Mouse (Mus musculus) telencephalon, adult 2 months (tissue): ENCODE results near the gene Uxs1.

Source experiments
- DNase-seq: peaks from one replicate; pipeline ENCODE4 v3.0.0-alpha.2; 2011; ENCODE audit warnings: low read depth, low spot score

Uxs1 gene

DNA sequence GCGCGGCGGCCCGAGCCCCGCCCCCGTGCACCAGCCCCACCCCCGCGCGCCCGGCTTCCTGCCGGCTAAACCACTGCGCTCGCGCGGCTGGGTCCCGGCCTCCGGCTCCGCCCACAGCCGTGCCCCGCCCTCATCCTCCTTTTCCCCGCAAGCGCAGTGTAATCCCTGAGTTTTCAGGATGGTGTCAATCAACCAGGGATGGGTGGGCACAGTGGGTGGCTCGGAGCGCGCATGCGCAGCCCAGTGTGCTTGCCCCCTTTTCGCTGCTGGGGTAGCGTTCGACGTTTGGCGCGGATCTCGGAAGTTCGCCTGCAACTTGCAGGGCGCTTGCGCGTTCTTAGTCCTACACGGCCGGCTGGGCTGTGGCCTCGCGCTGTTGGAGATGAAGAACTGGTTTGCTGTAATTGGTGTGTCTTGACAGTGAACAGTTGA lies at the start of gene Uxs1:
Uxs1 (minus strand) TSS at position 38 of the 432 bp plus-strand sequence.
- peak; percentile 98 for DNase-seq

DNA sequence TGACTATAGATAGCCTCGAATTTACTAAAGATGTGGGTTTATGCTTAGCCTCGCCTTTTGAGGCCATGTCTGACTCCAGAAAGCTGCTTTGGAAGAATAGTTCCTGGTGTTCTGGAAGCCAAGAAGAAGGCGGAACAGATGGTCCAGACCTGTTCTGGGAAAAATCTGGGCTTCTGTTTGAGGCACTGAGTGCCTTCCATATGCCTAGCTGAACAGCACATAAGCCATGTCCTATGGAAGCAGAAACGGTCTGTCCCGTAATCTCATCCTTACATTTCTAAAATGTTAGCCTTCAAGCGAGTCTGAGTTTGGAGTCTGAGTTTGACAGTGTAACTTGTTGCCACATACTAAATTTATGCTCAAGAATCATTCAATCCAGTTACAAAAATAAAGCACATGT lies 49.6 kb upstream of the Uxs1 start:
- peak; percentile 89 for DNase-seq

DNA sequence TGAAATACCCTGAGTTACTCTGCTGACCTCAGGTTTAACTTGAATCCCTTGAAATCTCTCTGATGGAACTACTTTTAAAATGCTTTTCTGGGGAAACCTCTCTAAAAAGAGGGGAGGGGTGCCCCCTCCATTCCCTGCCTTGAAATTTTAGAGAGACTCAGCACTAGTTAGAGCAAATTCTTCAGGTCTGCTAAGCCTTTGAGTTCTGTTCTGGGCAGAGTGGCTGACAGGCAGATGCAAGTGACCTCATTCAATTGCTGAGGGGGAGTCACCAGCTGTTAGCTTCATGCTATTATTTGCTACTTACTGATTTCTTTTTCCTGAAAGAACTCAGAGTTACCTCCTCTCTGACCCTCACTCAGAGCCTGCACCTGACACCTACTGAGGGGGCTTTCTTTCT lies 43.5 kb upstream of the Uxs1 start:
- DNase-seq: no peak

DNA sequence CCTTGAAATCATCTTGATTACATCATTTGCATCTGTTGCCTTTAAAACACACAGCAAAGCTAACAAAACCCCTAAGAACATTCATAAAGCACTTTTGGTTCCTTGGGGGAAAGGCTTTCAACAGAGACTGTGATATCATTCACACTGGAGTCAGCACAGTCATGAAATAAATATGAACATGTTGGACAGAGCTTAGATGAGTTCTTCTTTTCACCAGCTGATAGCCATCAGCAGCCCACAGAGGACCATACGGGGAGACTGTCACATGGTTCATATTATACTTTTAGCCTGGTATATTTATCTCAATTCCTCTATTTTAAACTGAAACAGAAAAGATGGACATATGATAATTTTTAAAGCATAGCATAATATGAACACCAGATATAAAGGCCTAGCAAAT lies 40.9 kb upstream of the Uxs1 start:
- no peak for DNase-seq

DNA sequence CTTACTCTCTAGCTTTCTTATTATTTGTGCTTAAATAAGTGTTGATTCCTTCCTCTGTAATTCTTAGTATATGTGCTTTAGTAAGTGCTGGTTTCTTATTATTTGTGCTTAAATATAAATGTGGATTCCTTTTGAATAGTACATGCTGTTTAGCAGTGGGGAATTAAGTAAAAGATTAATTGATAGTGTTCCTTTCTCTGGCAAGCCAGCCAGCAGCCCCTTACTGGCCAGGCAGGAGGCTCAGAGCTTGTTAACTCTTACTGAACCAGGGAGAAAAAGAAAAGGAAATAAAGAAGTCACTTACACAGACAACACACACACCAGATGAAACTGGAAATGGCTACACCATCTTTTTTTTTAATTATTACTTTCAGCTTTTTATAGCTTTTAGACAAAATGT lies 37.2 kb upstream of the Uxs1 start:
- no peak for DNase-seq

- no peak for DNase-seq
Measured at GRCm38 (mm10) chr1:43862614-43863013, 35.0 kb upstream of the Uxs1 start.

GRCm38 (mm10) chr1:43858988-43859387 lies 31.4 kb upstream of the Uxs1 start:
- DNase-seq: no peak

- DNase-seq: no peak
Measured at GRCm38 (mm10) chr1:43857656-43858055, 30.1 kb upstream of the Uxs1 start.

DNA sequence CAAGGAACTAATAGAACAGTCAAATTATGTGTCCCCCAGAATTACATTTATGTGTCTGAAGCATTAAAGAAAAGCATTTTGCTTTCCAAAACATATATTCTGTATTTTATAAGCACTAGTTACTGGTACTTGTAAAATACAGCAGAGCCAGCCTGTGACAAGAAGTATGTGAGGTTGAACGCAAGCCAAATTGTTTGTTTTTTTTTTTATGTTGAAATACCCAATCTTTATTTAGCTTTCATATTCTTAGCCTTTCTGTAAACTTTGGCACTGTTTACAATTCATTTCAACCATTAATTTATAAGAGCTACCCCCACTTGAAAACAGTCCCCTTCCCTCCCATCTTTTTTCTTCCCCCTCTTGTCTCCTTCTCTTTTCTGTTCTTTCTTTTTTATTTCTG lies 28.0 kb upstream of the Uxs1 start:
- DNase-seq: no peak

DNA sequence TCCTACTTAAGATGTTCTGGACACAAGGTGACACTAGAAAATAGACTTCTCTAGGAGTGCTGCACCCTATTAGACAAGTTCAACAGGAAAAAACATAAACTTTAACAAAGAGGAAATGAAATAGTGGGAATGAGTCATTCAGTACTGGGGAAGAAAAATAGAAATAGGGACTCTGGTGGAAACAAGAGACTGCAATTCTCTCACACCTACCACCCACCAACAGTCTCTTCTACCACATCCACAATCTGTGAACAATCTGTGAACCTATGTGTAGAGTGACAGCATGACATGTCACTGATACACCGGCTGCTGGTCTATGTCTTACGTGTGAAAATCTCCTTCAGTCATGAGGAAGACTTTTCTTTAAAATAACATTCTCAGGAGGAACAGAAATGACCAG lies 15.8 kb upstream of the Uxs1 start:
- DNase-seq: peak; percentile 64

DNA sequence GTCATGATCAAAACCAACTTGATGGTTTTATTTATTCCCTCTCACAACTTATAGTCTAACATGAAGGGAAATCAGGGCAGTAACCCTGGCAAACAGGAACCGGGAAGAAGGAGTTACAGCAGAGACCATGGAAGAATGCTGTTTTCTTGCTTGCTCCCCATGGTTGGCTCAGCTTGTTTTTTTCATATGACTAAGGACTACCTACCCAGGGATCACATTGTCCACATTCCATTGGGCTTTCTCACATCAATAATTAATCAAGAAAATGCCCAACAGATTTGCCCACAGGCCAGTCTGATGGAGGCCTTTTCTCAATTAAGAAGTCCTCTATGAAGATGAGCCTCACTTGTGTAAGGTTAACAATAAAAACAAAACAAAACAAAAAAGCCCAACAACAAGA lies 9.6 kb upstream of the Uxs1 start:
- no peak for DNase-seq

DNA sequence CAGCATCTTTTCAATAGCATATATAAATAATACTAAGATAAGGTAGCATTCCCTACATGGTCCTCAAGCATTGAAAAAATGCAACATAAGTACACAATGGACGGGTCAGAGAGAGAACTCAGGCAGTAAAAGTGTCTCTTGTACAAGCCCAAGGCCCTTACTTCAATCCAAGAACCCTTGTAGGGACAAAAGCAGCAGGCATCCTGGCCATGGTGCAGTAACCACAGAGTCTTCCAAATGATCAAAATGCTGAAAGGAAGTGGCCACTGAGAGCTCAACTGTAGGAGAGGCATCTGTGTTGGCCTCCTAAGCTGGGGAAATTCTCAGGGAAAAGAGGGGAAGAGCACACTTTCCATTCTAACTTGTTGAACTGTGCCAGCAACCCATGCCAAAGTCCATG lies 2.5 kb upstream of the Uxs1 start:
- DNase-seq: no peak

DNA sequence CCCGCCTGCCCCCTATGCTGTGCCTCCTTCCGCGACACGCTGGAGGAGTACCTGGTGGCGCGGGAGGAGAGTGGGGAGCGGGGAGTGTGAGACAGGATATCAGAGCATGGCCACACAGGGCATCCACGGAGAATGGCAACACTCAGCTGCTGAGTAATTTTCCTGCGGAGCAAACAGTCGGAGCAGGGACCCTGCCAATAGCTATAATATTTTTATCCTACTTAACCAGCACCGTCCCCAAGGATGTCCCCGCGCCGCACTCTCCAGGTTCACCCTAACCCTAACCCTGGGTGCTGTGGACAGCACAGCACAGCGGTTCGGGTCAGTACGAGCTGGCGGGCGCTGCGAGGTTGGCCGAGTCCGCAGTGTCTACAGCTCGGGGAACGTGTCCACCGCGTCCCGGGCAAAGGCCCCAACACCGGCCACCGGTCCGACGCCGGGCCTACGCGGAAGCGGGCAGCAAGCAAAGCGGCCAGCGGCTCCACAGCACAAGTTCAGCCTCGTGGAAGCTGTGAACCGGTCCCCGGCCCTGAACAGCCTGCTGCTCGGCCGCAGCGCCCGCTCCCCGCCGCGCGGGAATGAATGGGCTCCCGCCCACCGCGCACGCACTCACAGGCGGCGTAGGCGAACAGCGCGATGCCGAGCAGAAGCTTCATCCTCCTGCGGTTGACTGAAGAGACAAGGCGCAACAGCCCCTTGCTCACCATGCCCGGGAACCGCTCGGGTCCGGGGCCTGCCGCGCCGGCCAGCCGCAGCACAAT lies 418 bp downstream of the Uxs1 start:
- no peak for DNase-seq

- no peak for DNase-seq
Measured at GRCm38 (mm10) chr1:43826628-43827001, 985 bp downstream of the Uxs1 start.

GRCm38 (mm10) chr1:43823406-43823805 lies 4.2 kb downstream of the Uxs1 start:
- DNase-seq: no peak

- no peak for DNase-seq
Measured at GRCm38 (mm10) chr1:43822586-43822985, 5.0 kb downstream of the Uxs1 start.

- DNase-seq: no peak
Measured at GRCm38 (mm10) chr1:43821804-43822203, 5.8 kb downstream of the Uxs1 start.

- no peak for DNase-seq
Measured at GRCm38 (mm10) chr1:43820571-43820970, 7.0 kb downstream of the Uxs1 start.

DNA sequence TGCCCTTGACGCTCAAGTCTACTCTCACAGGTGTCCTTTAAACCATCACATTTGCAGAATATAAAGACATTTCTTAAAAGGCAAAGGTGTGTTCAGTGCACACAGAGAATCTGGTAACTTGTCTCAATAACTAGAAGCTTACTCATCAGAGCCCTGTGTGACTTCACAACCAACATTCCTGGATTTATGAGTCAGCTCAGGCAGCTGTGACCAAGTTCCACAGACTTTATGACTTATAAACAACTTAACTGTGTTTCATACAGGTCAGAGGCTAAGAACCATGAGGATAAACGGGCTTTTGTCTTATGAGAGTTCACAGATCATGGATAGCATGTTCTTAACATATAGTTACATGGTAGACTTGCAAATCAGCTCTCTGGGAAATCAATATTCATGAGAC lies 8.5 kb downstream of the Uxs1 start:
- no peak for DNase-seq

DNA sequence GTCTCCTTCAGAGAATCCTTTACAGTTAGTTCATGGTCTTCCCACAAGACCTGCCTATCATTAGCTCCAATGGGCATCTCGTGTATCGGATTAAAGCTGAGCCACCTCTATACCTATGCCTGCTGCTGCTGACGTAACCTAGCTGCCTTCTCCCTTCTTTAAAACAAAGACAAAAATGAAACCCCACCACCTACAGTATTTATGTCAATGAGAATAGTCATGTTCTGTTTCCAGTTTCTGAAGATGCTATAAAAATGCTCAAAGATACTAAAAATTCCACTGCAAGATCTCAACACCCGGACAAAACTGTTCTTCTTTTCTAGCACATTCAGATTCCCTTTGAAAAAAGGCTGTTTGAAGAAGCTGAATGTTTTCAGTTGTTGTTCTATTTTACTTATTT lies 9.2 kb downstream of the Uxs1 start:
- DNase-seq: peak; percentile 54

GRCm38 (mm10) chr1:43811764-43812163 lies 15.8 kb downstream of the Uxs1 start:
- no peak for DNase-seq

DNA sequence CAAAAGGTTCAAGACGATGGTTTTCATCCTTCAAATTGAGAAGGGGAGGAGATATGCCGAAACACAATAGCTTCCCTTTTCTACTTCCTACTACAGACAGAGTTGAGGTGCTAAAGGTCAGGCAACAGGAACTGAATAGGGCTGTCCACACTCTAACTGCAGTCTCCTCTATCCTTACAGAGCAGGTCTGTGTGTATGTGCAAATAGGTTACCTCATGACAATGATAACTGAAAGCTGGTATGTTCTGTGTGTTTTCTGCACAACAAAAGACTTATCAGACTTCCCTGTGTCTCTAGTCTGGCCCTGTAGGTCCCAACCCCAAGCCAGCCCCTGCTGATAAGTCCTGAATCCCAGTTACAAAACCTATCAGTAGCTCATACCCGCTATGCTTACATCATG lies 16.5 kb downstream of the Uxs1 start:
- no peak for DNase-seq

- no peak for DNase-seq
Measured at GRCm38 (mm10) chr1:43809351-43809750, 18.2 kb downstream of the Uxs1 start.

DNA sequence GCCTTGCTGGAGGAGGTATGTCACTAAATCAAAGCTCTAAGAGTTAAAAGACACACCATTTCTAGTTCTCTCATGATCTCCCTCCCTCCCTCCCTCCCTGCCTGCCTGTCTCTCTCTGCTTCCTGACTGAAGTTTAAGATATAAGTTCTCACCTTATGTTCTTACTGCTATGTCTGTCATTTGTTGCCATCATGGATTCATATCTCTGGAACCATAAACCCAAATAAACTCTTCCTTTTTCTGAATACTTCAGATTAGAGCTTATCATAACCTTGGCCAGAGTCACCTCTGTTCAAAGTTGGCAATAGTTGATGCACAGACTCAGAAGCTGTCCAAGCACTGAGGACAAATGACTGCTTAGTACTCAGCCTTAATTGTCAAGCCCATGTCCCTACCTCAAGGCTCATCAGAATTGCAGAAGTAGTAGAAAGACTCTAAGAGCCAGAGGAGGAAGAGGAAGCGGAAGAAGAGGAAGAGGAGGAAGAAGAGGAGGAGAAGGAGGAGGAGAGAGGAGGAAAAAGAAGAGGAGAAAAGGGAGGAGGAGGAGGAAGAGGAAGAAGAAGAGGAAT lies 23.6 kb downstream of the Uxs1 start:
- DNase-seq: no peak
